Mouse (Mus musculus) spleen, adult 18-20 months (tissue): ENCODE data around the gene Adss.
"Not testable (repeated sequence)": the region's sequence is repeated elsewhere in the genome, so short reads cannot be mapped to it uniquely, and the experiment has no call there.

Experiments used
- DNase-seq, 2 experiments: peaks; one replicate each; pipeline ENCODE4 v3.0.0; 2022; ENCODE audit warnings: mixed read lengths in 2 of 2

Gene Adss

DNA sequence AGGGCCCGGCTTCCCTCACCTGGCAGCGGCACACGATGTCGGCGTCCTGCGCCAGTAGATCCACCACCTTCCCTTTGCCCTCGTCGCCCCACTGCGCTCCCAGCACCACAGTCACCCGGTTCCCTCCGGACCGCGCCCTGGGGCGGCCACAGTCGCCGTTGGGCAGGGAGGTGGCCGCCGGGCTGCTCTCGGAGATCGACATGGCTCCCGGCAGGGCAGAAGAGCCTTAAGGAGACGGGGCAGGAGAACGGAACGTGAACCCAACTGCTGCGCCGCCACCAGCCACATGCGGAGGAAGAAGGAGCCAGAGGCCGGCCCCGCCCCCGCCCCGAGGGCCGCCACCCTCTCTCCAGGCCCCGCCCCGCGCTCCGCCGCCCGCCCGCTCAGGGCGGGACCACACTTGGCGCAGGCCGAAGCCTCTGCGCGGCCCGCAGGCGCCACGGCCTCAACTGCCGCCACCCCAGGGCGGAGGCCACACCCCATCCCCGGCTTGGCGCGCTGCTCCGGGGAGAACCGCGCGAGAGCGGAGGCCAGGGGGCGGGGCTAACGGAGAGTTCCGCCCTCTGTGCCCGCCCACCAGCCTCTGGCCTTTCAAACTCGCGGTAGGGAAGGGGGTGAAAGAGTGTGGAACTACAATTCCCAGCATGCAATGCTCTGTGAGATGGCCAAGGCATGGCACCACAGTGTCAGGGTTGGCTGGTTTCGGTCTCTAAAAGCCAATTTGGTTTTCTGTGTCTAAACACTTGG lies at the start of gene Adss:
Gene Adss (minus strand): TSS at position 319 of the 747 bp plus-strand sequence.
- peak; percentile 98 to 99 for DNase-seq

DNA sequence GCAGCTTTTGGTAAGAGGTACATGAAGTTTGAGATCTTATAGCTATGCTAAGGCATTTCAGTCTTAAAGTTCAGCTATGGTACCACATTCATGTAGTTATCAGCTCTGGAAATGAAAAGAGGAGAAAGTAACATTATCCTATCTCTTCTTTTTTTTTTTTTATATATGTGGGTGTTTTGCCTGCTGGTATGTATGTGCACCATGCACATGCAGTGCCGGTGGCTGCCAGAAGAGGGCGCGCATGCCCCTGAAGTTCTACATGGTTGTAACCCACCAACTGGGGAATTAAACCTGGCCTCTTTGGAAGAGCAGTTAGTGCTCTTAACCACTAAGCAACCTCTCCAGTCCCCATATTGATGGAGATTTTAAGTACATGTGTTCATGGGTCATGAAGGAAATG lies 49.5 kb upstream of the Adss start:
- not testable (repeated sequence) for DNase-seq

DNA sequence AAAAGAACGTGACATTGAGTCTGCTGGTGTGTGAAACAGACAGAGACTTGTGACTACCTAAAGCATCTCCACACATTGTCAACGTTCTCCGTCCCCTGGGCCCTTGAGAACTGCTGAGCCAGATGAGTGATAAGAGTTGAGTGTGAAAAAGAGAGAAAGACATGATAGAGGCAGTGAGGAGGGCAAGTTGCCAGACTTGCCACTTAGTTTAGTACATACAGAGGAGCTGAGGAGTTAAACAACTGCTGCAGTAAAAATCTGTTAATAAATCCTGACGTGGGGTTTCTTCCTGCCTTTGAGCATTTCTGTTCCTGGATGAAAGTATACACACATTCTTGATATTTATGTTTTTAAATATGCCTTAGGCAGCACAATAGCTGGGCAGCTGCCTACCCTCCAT lies 31.5 kb upstream of the Adss start:
- DNase-seq = not testable (repeated sequence)

DNA sequence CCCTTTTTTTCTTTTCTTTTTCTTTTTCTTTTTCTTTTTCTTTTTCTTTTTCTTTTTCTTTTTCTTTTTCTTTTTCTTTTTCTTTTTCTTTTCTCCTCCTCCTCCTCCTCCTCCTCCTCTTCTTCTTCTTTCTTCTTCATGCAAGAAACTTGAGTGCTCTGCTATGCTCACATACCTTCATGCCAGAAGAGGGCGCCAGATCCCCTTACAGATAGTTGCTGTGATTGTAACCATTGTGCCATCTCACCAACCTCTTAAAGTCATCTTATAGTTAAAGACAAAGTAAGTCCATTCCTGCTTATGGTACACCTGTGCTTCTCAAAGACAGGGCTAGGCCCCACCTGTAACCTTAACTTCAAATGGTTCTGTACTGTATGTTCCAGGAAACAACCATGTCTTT lies 10.5 kb upstream of the Adss start:
- DNase-seq = peak in 1 of 2 experiments; percentile 47

DNA sequence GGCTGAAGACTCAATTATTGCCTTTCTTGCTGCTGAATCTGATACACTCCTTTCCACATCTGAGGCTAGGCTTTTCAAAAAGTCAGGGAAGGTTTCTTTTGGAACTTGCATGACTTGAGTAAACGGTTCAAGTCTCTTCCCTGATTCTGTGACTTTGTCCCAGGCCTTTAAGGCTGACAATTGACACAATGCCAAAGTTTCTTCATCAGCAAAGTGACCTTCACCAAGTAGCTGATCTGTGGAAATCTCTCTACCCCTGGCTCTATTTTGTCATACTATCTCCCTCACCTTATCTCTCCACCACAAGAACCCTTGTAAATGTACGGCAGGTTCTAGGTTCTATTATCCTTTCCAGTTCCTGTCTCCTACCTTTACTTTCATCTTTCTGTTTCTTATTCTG lies 7.2 kb upstream of the Adss start:
- no peak for DNase-seq

DNA sequence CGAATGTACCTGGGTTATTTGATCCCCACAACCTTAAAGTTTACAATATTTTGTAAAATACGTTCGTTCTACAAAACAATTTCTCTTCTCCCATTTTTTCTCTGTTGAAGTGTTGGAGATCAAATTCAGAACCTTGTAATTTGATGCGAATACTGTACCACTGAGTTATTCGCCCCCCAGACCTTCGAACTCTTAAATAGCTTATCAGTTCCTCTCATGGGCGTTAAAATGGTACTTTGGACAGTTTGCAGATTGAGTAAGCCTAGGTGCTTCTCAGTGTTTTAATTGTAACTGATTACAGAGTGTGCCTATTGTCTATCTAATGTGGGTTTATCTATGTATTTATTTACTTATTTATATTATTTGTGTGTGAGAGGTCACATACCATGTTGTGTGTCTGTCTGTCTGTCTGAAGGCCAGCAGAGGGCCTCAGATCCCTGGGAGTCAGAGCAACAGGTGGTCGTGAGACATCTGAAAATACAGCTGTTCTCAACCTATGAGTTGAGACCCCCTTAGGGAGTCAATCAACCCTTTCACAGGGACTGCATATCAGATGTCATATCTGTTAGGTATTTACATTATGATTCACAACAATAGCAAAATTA lies 942 bp upstream of the Adss start:
- no peak for DNase-seq

DNA sequence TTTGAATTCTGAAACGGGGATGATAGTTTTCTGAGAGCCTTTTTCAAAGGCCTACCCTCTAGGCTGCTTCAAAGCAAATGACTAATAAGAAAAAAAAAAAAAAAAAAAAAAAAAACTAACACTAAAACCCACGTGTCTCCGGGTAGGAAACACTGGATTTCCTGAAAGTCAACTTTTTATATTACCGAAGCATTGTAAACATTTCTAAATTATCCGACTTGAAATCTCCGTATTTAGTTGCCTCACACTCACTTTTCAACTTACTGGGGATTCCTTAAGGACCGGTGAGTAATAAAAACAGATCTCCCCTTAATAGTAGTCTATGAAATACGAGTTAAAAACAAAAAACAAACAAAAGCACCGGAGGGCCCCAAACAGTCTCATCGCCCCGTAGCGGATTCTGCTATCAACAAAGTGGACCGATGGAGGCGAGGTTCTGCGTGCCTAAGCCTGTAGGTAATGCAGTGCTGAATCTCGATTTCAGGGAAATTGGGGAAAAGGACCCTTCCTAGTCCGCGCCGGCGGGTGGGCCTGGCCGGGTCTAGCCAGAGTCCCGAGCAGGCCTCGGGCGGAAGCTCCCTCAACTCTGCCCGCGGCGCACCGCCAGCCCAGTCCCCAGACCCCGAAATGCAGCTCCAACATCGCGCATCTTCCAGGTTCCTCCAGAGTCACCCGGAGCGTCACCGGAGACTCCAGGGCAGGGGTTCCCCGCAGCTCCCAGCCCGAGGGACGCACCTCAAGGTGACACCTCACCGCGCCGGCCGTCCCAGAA lies 704 bp downstream of the Adss start:
- no peak for DNase-seq

DNA sequence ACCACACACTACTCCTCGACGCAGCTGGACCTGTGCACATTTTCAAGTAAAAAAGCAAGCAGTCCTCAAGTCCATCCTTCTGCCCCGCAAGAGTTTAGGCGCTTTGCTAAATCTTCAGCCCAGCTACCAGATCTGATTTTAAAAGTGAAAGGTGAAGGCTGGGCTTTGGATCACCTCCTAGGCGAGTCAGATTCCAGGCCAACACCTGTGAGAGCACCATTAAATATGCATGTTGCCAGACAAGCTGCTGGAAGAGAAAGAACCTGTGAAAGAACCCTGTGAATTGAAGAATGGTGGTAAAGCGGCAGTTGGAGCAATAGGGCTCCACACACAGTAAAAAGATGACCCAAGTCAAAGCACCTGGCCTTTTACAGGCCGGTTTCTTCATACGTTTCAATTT lies 1.4 kb downstream of the Adss start:
- peak in 1 of 2 experiments; percentile 14 for DNase-seq

DNA sequence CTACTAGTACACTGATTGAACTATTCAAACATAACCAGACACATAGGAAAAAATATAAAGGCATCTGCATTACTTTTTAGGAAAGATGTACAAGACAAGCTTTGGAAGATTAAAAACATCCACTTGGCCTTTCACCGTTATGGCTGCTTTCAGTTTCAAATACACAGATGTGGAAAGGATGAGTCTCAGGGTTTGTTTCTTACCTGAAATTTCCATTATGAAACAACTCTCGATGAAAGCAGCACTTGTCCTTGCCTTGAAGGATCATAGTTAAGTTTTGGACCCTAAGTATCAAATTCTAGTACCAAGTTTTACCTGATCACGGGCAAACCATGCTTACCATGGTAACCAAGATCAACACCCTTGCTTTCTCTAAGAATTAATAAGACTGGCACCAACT lies 3.5 kb downstream of the Adss start:
- no peak for DNase-seq

DNA sequence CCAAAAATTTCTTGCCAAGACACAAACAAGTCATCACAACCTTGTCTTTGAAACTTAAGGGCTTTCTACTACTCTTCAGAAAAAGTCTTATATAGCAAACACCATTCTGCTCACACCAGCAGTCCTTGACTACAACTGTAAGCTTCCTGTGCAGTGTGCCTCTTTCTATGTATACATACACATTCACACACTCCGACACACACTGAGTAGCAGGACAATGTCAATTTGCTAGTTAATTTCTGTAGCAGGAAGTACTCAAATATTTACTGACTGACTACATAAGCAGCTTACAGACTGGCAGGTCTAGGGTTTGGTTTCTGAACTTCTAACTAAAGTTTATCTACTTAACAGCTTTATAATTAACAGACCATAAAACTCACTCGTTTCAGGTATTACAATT lies 18.9 kb downstream of the Adss start:
- DNase-seq = no peak

DNA sequence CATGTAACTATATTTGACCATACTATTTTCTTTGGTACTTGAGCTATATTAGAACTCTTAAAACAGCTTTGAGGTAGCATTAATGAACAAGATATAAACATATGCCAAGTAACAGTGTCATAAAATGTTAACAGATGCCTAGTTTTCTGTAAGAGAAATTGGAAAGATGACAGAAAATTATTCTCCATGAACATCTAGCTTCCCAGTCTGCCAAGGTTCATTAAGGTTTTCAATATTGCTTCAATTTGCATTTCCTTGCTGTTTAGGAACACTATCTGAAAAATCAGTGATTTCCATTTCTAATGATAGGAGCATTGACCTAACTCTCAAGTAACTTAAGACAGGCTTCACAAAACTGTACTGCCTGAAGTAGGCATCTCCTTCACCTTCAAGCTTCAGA lies 27.4 kb downstream of the Adss start:
- DNase-seq = no peak

DNA sequence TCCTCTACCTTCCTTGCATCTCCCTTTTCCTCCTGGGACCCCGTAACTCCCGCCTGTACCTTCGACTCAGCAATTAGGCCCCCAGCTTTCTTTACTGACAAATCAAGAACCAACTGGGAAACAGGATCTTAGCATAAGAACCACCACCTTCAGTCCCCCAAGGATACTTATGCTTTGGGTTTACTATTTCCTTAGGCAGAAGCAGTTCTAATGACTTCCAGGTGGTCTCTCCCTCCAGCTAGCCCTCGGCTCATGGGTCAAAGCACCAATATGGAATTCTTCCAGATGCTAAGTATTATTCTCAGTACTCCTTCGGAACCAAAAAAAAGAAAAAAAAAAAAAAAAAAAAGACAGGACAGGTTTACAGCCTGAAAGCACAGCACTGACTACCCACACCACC lies 39.1 kb downstream of the Adss start:
- no peak for DNase-seq

DNA sequence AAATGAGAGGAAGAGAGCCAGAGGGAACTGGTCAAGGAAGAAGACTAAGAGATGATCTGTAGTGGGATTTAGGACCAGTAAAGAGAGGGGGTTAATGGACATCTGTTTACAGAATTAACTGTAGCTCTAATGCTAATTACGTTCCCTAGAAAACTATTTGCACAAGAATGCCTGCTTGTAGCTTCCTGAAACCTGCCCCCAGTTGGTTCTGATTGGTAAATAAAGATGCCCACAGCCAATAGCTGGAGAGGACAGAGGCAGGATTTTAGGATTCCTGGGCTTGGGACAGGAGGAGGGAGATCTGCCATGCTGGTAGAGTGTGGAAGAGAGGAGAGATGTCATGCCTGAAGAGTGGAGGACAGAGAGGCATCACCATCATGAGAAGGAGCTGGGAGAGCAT lies 42.8 kb downstream of the Adss start:
- no peak for DNase-seq

DNA sequence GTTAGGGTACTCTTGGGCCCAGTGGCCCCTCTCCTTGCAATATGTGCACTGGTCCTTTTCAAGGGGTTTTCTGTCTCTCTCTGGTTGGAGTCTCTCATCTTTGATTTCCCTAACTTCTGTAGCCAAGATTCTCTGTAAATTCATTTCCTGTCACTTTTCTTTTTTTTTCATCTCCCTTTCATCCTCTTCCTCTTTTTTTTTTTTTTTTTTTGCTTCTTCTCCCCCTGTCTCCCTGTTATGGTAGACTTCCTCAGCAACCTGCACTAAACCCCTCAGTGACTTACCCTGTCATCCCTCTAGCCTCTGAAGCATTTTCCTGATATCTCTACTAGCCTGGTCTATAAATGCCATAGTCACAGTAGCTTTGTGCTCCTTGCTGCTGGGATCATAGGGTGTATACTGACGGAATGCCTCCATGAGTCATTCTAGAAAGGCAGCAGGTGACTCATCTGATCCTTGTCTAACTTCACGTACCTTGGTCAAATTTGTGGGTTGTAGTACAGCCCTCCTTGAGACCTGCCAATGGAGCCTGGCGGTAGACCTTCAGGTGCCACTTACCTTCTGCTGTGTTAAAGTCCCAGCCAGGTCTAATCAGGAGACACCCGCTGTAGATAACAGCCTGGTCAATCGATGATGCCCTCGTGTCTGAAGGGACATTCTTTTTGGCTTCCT lies 48.3 kb downstream of the Adss start:
- no peak for DNase-seq

DNA sequence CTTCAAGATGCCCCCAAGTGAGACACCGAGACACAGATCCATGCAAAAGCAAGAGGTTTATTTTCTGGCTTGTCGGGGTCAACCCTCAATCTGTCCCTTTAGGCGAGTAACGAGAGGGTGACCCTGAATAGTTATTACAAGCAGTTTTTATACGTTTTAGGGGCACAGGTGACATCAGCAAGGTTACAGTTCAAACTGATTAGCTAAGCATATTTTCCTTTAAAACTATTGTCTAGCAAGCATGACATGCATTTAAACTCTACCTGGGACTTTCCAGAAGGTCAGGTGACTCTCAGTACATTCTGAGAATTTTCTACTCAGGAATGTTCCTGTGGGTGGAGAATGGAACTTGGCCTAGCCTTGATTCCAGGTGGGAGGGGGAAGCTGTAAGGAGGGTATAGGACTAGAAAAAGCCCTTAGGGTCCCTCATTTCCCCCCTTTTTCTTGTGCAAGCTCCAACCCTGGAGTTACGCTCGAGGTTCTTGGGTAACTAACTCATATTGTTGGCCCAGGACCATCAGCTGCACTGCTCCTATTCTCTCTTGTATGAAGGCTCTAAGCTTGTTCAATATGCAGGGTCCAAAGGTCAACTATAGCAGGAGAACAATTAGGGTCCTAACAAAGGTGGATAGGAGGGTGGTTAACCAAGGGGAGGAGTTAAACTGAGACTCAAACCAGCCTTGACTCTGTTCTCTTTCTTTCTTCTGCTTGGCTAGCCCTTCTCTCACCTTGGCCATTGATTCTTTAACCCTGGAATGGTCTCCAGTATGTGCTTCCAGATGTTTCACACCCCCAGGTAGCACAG lies 51.6 kb downstream of the Adss start:
- no peak for DNase-seq

DNA sequence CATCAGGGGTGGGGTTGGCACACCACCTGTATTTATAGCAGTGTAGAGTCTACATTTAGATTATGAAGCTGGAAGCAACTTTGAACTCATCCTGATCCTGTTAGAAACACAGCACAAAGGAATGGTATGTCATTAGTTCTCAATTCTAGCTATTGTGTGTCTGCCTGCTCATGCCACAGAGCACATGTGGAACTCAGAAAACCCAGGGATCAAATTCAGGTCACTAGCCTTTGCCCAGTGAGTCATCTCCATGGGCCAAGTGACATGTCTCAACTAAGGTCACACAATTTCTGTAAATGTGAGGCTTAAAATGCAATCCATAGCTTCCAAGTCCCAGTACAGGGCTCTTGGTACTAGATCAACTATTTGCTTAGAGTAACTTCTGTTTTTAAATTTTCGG lies 54.2 kb downstream of the Adss start:
- DNase-seq = no peak

DNA sequence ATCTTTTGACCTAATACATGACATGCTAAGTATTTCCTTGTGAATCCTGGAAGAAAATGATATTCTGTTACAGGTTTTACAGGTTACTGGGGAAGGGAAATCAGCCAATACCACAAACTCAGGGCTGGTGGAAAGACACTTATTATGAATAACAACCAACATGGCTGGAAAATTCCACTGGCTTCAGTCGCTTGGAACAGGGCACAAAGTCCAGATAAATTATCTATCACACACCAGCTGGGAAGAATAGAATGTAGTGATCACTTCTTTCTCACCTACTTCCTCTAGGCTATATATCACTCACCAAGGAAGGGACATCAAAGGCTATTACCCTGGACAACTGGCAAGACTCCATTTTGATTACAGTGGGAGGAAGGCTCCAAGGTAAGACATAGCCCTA lies 55.6 kb downstream of the Adss start:
- DNase-seq = no peak

DNA sequence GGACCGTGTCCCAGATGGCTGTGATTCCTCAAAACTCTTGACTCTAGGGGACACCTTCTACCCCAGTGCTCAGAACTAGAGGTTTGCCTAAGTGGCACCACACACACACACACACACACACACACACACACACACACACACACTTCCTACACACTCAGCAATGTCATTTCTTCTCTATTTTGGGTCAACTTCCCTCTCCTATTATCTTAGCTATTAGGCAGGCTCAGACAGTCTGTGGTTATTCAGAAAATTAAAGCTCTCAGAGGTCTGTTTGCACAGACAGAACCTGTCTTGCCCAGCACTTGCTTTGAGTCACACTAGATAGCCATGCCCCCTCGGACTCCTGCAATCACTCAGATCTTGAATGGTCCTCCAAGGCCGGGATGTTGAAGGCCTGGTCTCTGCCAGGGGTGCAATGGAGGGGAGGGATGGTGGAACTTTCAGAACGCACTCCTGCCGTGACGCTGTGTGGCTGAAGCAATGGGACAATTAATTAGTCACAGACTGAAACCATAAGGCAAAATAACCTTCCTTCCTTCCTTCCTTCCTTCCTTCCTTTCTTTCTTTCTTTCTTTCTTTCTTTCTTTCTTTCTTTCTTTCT lies 58.7 kb downstream of the Adss start:
- DNase-seq = no peak

DNA sequence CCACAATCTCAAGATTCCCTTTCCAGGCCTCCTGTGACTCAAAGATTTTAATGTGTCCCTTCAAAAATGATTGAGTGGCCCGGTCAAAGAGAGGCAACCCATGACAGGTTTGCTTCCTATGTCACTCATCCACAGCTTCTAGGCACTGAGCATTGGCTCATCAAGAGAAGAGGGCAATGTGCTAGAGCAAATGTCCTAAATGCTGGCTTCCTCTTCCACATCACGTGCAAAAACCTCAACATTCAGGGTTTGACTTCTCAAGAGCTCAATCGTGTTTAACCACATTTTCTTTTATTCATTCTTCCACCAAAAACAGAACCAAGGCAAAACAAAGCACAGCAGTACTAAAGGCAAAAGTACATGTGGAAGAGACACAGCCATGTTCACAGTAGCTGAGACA lies 64.3 kb downstream of the Adss start:
- DNase-seq = no peak

DNA sequence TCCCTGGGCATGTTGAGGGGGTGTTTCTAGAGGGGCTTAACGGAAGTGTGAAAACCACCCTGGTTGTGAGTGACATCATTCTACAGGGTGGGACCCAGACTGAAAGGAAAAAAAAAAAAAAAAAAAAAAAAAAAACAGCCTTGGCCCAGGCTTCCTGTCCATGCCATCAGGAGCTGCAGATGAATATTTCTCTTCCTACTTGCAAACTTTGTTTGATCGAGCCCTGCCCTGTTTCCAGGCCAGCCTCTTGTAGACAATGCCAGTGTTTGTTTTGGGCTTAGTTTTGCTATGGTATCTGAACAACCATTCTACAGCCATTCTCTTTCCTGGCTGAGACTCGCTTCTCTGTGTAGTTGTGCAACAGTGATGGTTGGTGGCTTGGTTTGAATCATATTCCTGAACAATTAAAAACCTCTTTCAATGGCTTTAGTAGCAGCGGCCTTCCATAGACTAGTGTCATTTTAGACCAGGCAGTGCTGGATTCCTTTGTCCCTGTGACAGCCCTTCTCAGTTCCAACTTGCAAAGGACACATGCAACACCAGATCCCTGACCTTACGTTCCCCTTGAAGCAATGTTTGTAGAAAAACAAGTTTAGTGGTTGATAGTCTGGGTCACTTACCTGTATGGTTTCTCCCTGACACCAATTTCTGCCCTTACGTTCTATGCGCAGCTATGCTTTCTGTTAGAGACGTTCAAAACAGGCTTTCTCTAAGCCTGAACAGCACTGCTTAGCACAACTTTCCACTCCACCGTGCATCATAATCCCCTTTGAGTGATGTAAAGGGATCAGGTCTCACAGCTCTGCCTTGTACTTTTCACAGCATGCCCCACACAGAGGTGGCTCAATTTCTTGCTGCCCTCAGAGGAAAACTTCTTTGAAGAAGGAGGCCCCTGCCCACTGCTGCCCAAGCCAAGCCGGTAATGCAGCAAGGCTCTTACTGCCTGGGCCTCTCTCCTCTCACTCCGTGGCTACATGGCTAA lies 67.0 kb downstream of the Adss start, which contains the start of gene 1700016C15Rik:
Gene 1700016C15Rik (plus strand): TSS at position 772 of the 982 bp plus-strand sequence.
- DNase-seq = no peak
